Mouse (Mus musculus): ENCODE data around the gene D17H6S53E. TPM values are rescaled to one million over a fixed set of nuclear protein-coding genes. Genes with fewer than 3 reads are reported as not detected.

Gene D17H6S53E
- total RNA-seq, 2 experiments from 2014 or later, result 24.1 to 29.8 TPM

DNA sequence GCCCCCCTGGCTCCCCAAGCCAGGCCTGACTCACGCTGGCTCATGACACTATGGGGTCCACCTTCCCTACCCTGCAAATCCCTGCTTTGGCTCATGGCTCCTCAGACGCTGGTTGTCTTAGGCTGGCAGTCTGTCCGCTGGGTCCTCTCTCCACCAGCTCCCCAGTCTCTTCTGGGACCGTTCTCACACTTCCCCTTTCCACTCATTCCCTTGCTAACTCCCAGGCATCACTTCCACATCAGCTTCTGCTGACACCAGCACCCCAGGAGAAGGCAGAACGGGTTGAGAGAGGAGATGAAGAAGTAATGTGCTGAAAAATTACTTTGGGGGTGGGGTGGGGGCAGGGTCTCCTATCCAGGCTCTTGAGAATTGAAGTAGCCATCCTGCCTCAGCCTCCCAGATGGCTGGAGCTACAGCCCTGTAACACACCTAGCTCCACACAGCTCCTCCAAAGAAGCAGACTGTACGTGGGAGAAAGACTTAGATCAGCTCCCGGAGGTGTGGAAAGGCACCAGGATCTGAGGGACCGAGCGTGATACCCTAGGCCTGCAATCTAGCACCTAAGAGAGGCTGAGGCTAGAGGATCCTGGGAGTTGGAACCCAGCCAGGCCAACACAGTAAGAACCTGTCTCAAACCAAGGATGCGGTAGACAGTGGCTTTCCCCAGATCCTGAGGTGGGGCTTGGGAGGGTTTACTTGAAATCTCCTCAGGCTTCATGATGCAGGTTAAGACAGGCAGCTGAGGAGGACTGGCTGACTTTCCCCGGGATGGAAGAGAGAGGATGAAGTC lies 46.5 kb downstream of the D17H6S53E start:
- DNase-seq (ENCODE audit: low spot score in 2 of 2), result peak in 1 of 2 experiments; percentile 69

DNA sequence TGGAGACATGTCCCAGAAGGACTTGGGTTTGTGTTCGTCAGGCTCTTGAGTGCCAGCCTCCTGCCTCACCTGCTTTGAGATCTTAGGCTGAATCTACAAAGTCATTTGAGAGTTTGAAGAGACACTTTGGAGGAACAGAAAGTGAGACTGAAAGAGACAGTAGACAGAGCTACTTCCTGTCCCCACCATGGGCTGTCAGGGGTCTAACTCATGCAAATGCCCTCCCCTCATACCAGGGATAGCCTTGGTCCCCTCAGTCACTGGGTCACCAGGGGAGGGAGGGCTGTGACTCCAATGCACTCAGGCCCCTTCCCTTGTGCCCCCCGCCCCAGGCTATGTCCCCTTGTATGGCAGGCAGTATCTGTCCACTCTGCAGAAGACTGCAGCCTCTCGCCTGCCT lies 47.2 kb downstream of the D17H6S53E start:
- DNase-seq (ENCODE audit: low spot score in 2 of 2), result no peak

More for the DNA sequence above, 46.5 kb downstream of the D17H6S53E start:
- intact Hi-C loops (cut with DNase I), result no loop called here

DNA sequence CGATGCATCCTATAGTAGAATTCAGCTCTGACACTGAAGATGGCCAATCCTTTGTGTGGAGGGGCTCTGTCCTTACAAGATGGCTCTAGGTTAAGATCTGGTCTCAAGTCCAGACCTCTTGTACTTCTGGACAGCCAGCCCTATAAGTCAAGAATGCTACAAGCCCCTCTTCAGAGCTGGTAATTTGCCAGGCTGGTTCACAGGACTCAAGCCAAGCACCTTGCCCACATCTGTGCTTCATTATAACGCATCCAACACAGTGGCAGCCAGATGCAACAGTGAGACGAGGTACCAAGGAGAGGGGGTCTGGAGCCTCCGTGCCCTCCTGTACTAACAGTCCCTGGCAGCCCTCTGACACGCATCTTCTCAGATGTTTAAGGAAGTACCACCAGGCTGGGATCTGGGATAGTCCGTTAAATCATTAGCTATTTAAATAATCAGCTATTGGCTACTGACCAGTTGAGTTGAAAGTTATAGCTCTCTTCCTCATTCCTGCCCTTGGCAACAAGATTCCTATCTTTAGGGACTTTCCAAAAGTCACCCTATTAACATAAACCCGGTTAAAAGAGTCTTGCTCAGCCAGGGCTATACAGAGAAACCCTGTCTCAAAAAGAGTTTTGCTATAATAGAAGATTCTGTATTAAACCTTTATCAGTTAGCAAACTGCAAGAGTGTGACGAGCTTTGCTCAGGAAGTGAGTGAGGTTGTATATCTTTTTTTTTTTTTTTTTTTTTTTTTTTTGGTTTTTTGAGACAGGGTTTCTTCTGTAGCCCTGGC lies 48.2 kb downstream of the D17H6S53E start:
- intact Hi-C loops (cut with DNase I), result no loop called here
- DNase-seq (ENCODE audit: low spot score in 2 of 2), result no peak

More for the DNA sequence above, 47.2 kb downstream of the D17H6S53E start:
- intact Hi-C loops (cut with DNase I), result no loop called here

DNA sequence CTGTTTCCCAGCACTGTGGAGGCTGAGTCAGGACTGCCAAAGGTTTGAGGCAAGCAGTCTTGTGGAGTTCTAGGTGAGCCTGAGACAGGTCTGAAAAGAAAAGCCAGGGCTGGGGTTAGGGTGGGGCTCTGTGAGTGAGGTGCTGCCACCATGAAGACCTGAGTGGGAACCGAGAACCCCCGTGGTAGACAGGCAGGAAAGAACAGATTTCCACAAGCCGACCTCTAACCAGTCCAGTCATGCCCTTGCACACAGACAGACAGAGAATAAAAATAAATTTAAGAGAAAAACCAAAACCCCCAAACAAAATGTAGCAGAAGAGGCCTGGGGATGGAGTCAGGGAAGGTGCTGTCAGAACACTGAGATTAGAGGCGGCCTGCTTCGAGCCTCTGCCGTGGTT lies 49.2 kb downstream of the D17H6S53E start:
- no peak for DNase-seq (ENCODE audit: low spot score in 2 of 2)
- intact Hi-C loops (cut with DNase I), result no loop called here

DNA sequence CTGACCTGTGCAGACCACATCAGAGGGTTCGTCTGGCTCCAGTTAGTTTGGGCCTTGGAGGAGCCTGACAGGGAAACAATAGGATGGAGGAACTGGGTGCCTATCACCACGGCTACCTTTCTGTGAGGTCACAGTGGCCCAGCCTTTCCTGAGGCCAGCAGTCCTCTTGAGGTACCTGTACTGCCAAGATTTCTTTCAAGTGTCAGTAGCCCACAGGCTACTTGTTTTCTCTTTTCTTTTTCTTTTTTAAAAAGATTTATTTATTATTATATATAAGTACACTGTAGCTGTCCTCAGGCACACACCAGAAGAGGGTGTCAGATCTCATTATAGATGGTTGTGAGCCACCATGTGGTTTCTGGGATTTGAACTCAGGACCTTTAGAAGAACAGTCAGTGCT lies 49.8 kb downstream of the D17H6S53E start, which contains the start of gene Aif1:
TSS of gene Aif1 (minus strand) at position 101 of the 400 bp plus-strand sequence.
- intact Hi-C loops (cut with DNase I), result no loop called here
- DNase-seq (ENCODE audit: low spot score in 2 of 2), result no peak

Other genes with a start within 250 kb of the D17H6S53E start
- 1 to 10 TPM; 6.9 to 7.3 TPM for gene Zbtb12, start 246.9 kb upstream of the D17H6S53E start, total RNA-seq (2021)
- not detected for gene Gm20547, start 244.3 kb upstream of the D17H6S53E start, total RNA-seq (2021)
- gene C2, start 228.1 kb upstream of the D17H6S53E start, total RNA-seq (2021), result 1 to 10 TPM; 1.5 to 3.6 TPM
- 100 to 1,000 TPM; 166 to 167 TPM for gene Ehmt2, start 227.9 kb upstream of the D17H6S53E start, total RNA-seq (2021)
- gene Slc44a4, start 211.9 kb upstream of the D17H6S53E start, total RNA-seq (2021), result under 1 TPM; 0.55 to 0.66 TPM
- gene Neu1, start 195.1 kb upstream of the D17H6S53E start, total RNA-seq (2021), result 10 to 100 TPM; 42.9 to 44.0 TPM
- gene Hspa1b, start 167.1 kb upstream of the D17H6S53E start, total RNA-seq (2021), result 10 to 100 TPM in 1 of 2 experiments, 1 to 10 TPM in 1; 9.9 to 15.0 TPM
- gene Gm20481, start 156.5 kb upstream of the D17H6S53E start, total RNA-seq (2021), result not detected
- gene Hspa1a, start 154.2 kb upstream of the D17H6S53E start, total RNA-seq (2021), result 10 to 100 TPM; 10.8 to 12.6 TPM
- under 1 TPM; 0.27 to 0.34 TPM for gene Hspa1l, start 153.7 kb upstream of the D17H6S53E start, total RNA-seq (2021)
- gene Lsm2, start 144.5 kb upstream of the D17H6S53E start, total RNA-seq (2021), result 10 to 100 TPM; 17.3 to 18.0 TPM
- gene Vars, start 125.4 kb upstream of the D17H6S53E start, total RNA-seq (2021), result 10 to 100 TPM; 38.0 to 44.7 TPM
- under 1 TPM; 0.30 to 0.37 TPM for gene Vwa7, start 109.8 kb upstream of the D17H6S53E start, total RNA-seq (2021)
- under 1 TPM; 0.60 to 0.83 TPM for gene Sapcd1, start 98.4 kb upstream of the D17H6S53E start, total RNA-seq (2021)
- gene Msh5, start 79.6 kb upstream of the D17H6S53E start, total RNA-seq (2021), result under 1 TPM; 0.76 to 0.96 TPM
- 10 to 100 TPM in 1 of 2 experiments, 1 to 10 TPM in 1; 9.9 to 11.6 TPM for gene Clic1, start 76.4 kb upstream of the D17H6S53E start, total RNA-seq (2021)
- gene Ddah2, start 67.3 kb upstream of the D17H6S53E start, total RNA-seq (2021), result 10 to 100 TPM; 12.1 to 12.5 TPM
- gene Ly6g6c, start 61.0 kb upstream of the D17H6S53E start, total RNA-seq (2021), result not detected
- gene Mpig6b, start 60.2 kb upstream of the D17H6S53E start, total RNA-seq (2021), result not detected
- gene Ly6g6e, start 49.5 kb upstream of the D17H6S53E start, total RNA-seq (2021), result 1 to 10 TPM; 2.4 to 2.7 TPM
- 1 to 10 TPM in 1 of 2 experiments, under 1 TPM in 1; 0.69 to 1.9 TPM for gene Ly6g6d, start 48.3 kb upstream of the D17H6S53E start, total RNA-seq (2021)
- not detected for gene Ly6g6f, start 40.8 kb upstream of the D17H6S53E start, total RNA-seq (2021)
- 100 to 1,000 TPM; 107 to 109 TPM for gene Abhd16a, start 37.1 kb upstream of the D17H6S53E start, total RNA-seq (2021)
- gene Ly6g5c, start 18.1 kb upstream of the D17H6S53E start, total RNA-seq (2021), result not detected
- gene Ly6g5b, start 10.9 kb upstream of the D17H6S53E start, total RNA-seq (2021), result under 1 TPM; 0.69 to 0.94 TPM
- gene Gpank1, start 4.9 kb upstream of the D17H6S53E start, total RNA-seq (2021), result 10 to 100 TPM; 13.1 to 15.2 TPM
- 100 to 1,000 TPM; 183 to 185 TPM for gene Csnk2b, start 4.3 kb upstream of the D17H6S53E start, total RNA-seq (2021)
- not detected for gene Apom, start 5.7 kb downstream of the D17H6S53E start, total RNA-seq (2021)
- 100 to 1,000 TPM; 286 to 292 TPM for gene Bag6, start 8.8 kb downstream of the D17H6S53E start, total RNA-seq (2021)
- gene Prrc2a, start 38.5 kb downstream of the D17H6S53E start, total RNA-seq (2021), result 100 to 1,000 TPM; 268 to 285 TPM
- 10 to 100 TPM; 10.8 to 11.1 TPM for gene Aif1, start 49.7 kb downstream of the D17H6S53E start, total RNA-seq (2021)
- 10 to 100 TPM in 1 of 2 experiments, 1 to 10 TPM in 1; 6.1 to 10.1 TPM for gene Lst1, start 62.1 kb downstream of the D17H6S53E start, total RNA-seq (2021)
- under 1 TPM; 0.64 to 0.99 TPM for gene Ltb, start 68.1 kb downstream of the D17H6S53E start, total RNA-seq (2021)
- not detected for gene Tnf, start 75.6 kb downstream of the D17H6S53E start, total RNA-seq (2021)
- gene Lta, start 79.0 kb downstream of the D17H6S53E start, total RNA-seq (2021), result under 1 TPM; 0.34 to 0.39 TPM
- not detected for gene Gm16181, start 94.5 kb downstream of the D17H6S53E start, total RNA-seq (2021)
- 100 to 1,000 TPM; 514 to 578 TPM for gene Atp6v1g2, start 107.3 kb downstream of the D17H6S53E start, total RNA-seq (2021)
- 10 to 100 TPM; 11.7 to 12.8 TPM for gene Nfkbil1, start 109.4 kb downstream of the D17H6S53E start, total RNA-seq (2021)
- gene Ddx39b, start 115.4 kb downstream of the D17H6S53E start, total RNA-seq (2021), result 100 to 1,000 TPM; 207 to 209 TPM
- 10 to 100 TPM; 18.5 to 18.7 TPM for gene H2-D1, start 136.4 kb downstream of the D17H6S53E start, total RNA-seq (2021)
- gene H2-Q1, start 194.0 kb downstream of the D17H6S53E start, total RNA-seq (2021), result under 1 TPM; 0.39 to 0.96 TPM
- under 1 TPM; 0.30 to 0.78 TPM for gene H2-Q2, start 215.9 kb downstream of the D17H6S53E start, total RNA-seq (2021)